Mouse (Mus musculus) testis, adult 2 months (tissue): Measurements from ENCODE around the gene Jagn1.

ENCODE experiments used
- CTCF ChIP-seq: fragments of 200-500 bp; IDR thresholded peaks from 2 replicates; pipeline ENCODE4 v1.5.1; 2012; ENCODE audit warnings: low read depth, mild to moderate bottlenecking, inconsistent platforms, low read length, moderate library complexity; ENCODE audit not compliant: control insufficient read depth, insufficient read depth, insufficient replicate concordance
- POLR2A ChIP-seq: fragments of 200-500 bp; IDR thresholded peaks from 2 replicates; pipeline ENCODE4 v1.6.1; 2012; ENCODE audit warnings: low read depth, mild to moderate bottlenecking, inconsistent platforms, low read length, moderate library complexity; ENCODE audit not compliant: control insufficient read depth

- TF ChIP-seq CTCF = peak; percentile 10; the same call in 1 of the 2 replicates
- TF ChIP-seq POLR2A = no peak
Observed at GRCm38 (mm10) chr6:113428006-113428405, 14.4 kb upstream of the Jagn1 start.
